Mouse (Mus musculus) cerebellum, adult 11-12 months (tissue): ENCODE results near the gene Klk1b8.
A peak's percentile ranks its signal among the peaks of the same experiment; 100 is the strongest.
"Not testable (repeated sequence)": the region's sequence is repeated elsewhere in the genome, so short reads cannot be mapped to it uniquely, and the experiment has no call there.

Experiments
- DNase-seq: peaks from one replicate; pipeline ENCODE4 v3.0.0; 2022

Klk1b8 gene

GRCm38 (mm10) chr7:43950364-43950763, at the start of gene Klk1b8:
Gene Klk1b8 (plus strand): TSS chr7:43950664.
- DNase-seq, result no peak

GRCm38 (mm10) chr7:43914821-43915220, 35.6 kb upstream of the Klk1b8 start:
- DNase-seq, result no peak

GRCm38 (mm10) chr7:43918426-43918825, 32.0 kb upstream of the Klk1b8 start:
- DNase-seq, result no peak

GRCm38 (mm10) chr7:43918871-43919270, 31.6 kb upstream of the Klk1b8 start:
- no peak for DNase-seq

GRCm38 (mm10) chr7:43919559-43920451, 30.7 kb upstream of the Klk1b8 start:
- DNase-seq, result peak; percentile 19

GRCm38 (mm10) chr7:43920582-43920981, 29.9 kb upstream of the Klk1b8 start:
- DNase-seq, result no peak

GRCm38 (mm10) chr7:43921087-43921486, 29.4 kb upstream of the Klk1b8 start:
- DNase-seq, result no peak

- DNase-seq, result no peak
Measured at GRCm38 (mm10) chr7:43921941-43922340, 28.5 kb upstream of the Klk1b8 start.

GRCm38 (mm10) chr7:43925985-43926384, 24.5 kb upstream of the Klk1b8 start:
- DNase-seq, result no peak

GRCm38 (mm10) chr7:43928521-43928920, 21.9 kb upstream of the Klk1b8 start:
- no peak for DNase-seq

GRCm38 (mm10) chr7:43932337-43932736, 18.1 kb upstream of the Klk1b8 start:
- DNase-seq, result no peak

- no peak for DNase-seq
Measured at GRCm38 (mm10) chr7:43933440-43933839, 17.0 kb upstream of the Klk1b8 start, which contains the start of gene Klk15. Gene Klk15 (plus strand): TSS chr7:43933740.

GRCm38 (mm10) chr7:43934747-43935146, 15.7 kb upstream of the Klk1b8 start:
- no peak for DNase-seq

- no peak for DNase-seq
Measured at GRCm38 (mm10) chr7:43936551-43936950, 13.9 kb upstream of the Klk1b8 start.

GRCm38 (mm10) chr7:43942293-43942692, 8.2 kb upstream of the Klk1b8 start:
- not testable (repeated sequence) for DNase-seq

- DNase-seq, result no peak
Measured at GRCm38 (mm10) chr7:43944727-43945264, 5.7 kb upstream of the Klk1b8 start.

- no peak for DNase-seq
Measured at GRCm38 (mm10) chr7:43952703-43953102, 2.2 kb downstream of the Klk1b8 start.

- DNase-seq, result no peak
Measured at GRCm38 (mm10) chr7:43966451-43966850, 16.0 kb downstream of the Klk1b8 start, which contains the start of gene Klk1b1. Gene Klk1b1 (plus strand): TSS chr7:43966751.

GRCm38 (mm10) chr7:43967058-43967457, 16.6 kb downstream of the Klk1b8 start:
- DNase-seq, result no peak

GRCm38 (mm10) chr7:43967612-43968011, 17.1 kb downstream of the Klk1b8 start:
- DNase-seq, result no peak

GRCm38 (mm10) chr7:43975761-43976160, 25.3 kb downstream of the Klk1b8 start, which contains the start of gene Klk1b9:
Gene Klk1b9 (plus strand): TSS chr7:43976061.
- DNase-seq, result not testable (repeated sequence)

- no peak for DNase-seq
Measured at GRCm38 (mm10) chr7:43985657-43986056, 35.2 kb downstream of the Klk1b8 start.

GRCm38 (mm10) chr7:43994821-43995220, 44.4 kb downstream of the Klk1b8 start:
- DNase-seq, result not testable (repeated sequence)

GRCm38 (mm10) chr7:43995577-43995976, 45.1 kb downstream of the Klk1b8 start, which contains the start of gene Klk1b11:
Gene Klk1b11 (plus strand): TSS chr7:43995877.
- DNase-seq, result not testable (repeated sequence)
